Mouse (Mus musculus) right cerebral cortex, adult 2 months (tissue): ENCODE results near the gene Rab10.

Experiments used
- DNase-seq, 2 experiments: peaks; one replicate each; pipeline ENCODE4 v3.0.0; 2021 to 2022; ENCODE audit warnings: low spot score in 2 of 2

Gene Rab10

GRCm38 (mm10) chr12:3236831-3237681 is 72.7 kb downstream of the Rab10 start:
- DNase-seq: no peak

- no peak for DNase-seq
Measured at GRCm38 (mm10) chr12:3236163-3236641, 73.6 kb downstream of the Rab10 start.

- DNase-seq: peak; percentile 97 to 98
Measured at GRCm38 (mm10) chr12:3235646-3236161, 74.1 kb downstream of the Rab10 start.

- peak; percentile 93 to 94 for DNase-seq
Measured at GRCm38 (mm10) chr12:3235124-3235631, 74.6 kb downstream of the Rab10 start.

GRCm38 (mm10) chr12:3234061-3234460 is 75.7 kb downstream of the Rab10 start:
- no peak for DNase-seq

GRCm38 (mm10) chr12:3223352-3223751 is 86.4 kb downstream of the Rab10 start:
- DNase-seq: no peak

- no peak for DNase-seq
Measured at GRCm38 (mm10) chr12:3210181-3210580, 99.6 kb downstream of the Rab10 start.

- no peak for DNase-seq
Measured at GRCm38 (mm10) chr12:3209163-3209562, 100.6 kb downstream of the Rab10 start.
